Mouse (Mus musculus): ENCODE data around the gene Mas1. TPM values are rescaled to one million over a fixed set of nuclear protein-coding genes. Genes with fewer than 3 reads are reported as not detected.

Gene Mas1
- polyA plus RNA-seq, 1 experiment from 2014 or later: 1.7 TPM

GRCm38 (mm10) chr17:12810103-12810972, 57.6 kb downstream of the Mas1 start:
- 26% methylated on average over 14 of the region's 14 CpGs for WGBS
- Histone ChIP-seq H3K27ac (peak overlapping the region; percentile 74), H3K9ac (peak overlapping the region; percentile 45; the same call in 1 of the 2 replicates), H3K4me1 (peaks cover 22% of the 10 kb centered on the region), H3K4me2 (replicated peaks) (no peak overlapping the region), H3K4me3 (no peak overlapping the region), H3K36me3 (peaks cover 33% of the 10 kb centered on the region), H3K9me3 (peaks cover 14% of the 10 kb centered on the region; the same call in 1 of the 2 replicates), H3K27me3 (no peaks in the 10 kb centered on the region)
- ATAC-seq (ENCODE audit: low FRiP score, low read depth): peak; percentile 84; the same call in 1 of the 2 replicates

GRCm38 (mm10) chr17:12808851-12809250, 59.1 kb downstream of the Mas1 start:
- 88% methylated on average over 6 of the region's 6 CpGs for WGBS
- H3K9ac ChIP-seq: no peak overlapping the region
- ATAC-seq (ENCODE audit: low FRiP score, low read depth): no peak

GRCm38 (mm10) chr17:12804584-12805445, 63.1 kb downstream of the Mas1 start:
- H3K27ac ChIP-seq: no peak overlapping the region
- peaks cover 16% of the 10 kb centered on the region for H3K4me1 ChIP-seq
- H3K4me2 ChIP-seq (replicated peaks): no peak overlapping the region

More at GRCm38 (mm10) chr17:12808851-12809250, 59.1 kb downstream of the Mas1 start:
- peaks cover 22% of the 10 kb centered on the region for H3K4me1 ChIP-seq
- H3K27me3 ChIP-seq: no peaks in the 10 kb centered on the region
- peaks cover 22% of the 10 kb centered on the region for H3K36me3 ChIP-seq
- H3K4me2 ChIP-seq (replicated peaks): no peak overlapping the region
- H3K9me3 ChIP-seq: peaks cover 8% of the 10 kb centered on the region; the same call in 1 of the 2 replicates
- H3K27ac ChIP-seq: no peak overlapping the region
- no peak overlapping the region for H3K4me3 ChIP-seq

GRCm38 (mm10) chr17:12801861-12802540, 65.9 kb downstream of the Mas1 start:
- ATAC-seq (ENCODE audit: low FRiP score, low read depth): peak; percentile 75; the same call in 1 of the 2 replicates
- Histone ChIP-seq H3K4me1 (0 out of 2 replicates have a peak, but pooled peaks cover 12% of the 10 kb centered on the region), H3K27ac (no peak overlapping the region), H3K36me3 (peaks cover 10% of the 10 kb centered on the region), H3K9me3 (no peaks in the 10 kb centered on the region), H3K4me2 (replicated peaks) (no peak overlapping the region), H3K4me3 (no peak overlapping the region), H3K27me3 (no peaks in the 10 kb centered on the region), H3K9ac (no peak overlapping the region)
- 21% methylated on average over 9 of the region's 9 CpGs for WGBS

More at GRCm38 (mm10) chr17:12804584-12805445, 63.1 kb downstream of the Mas1 start:
- no peaks in the 10 kb centered on the region for H3K27me3 ChIP-seq
- ATAC-seq (ENCODE audit: low FRiP score, low read depth): no peak
- H3K9me3 ChIP-seq: no peaks in the 10 kb centered on the region
- H3K36me3 ChIP-seq: 0 out of 2 replicates have a peak, but pooled peaks cover 8% of the 10 kb centered on the region
- no peak overlapping the region for H3K9ac ChIP-seq
- H3K4me3 ChIP-seq: no peak overlapping the region

GRCm38 (mm10) chr17:12799368-12800275, 68.3 kb downstream of the Mas1 start:
- Histone ChIP-seq H3K27ac (no peak overlapping the region), H3K4me1 (peaks cover 22% of the 10 kb centered on the region), H3K9ac (no peak overlapping the region), H3K9me3 (no peaks in the 10 kb centered on the region), H3K36me3 (peaks cover 7% of the 10 kb centered on the region), H3K27me3 (no peaks in the 10 kb centered on the region), H3K4me2 (replicated peaks) (no peak overlapping the region), H3K4me3 (no peak overlapping the region)
- 0 out of 2 replicates have a peak, but pooled peaks have one; percentile 21 for ATAC-seq (ENCODE audit: low FRiP score, low read depth)
- 85% methylated on average over 12 of the region's 12 CpGs for WGBS

- WGBS: 97% methylated on average over 3 of the region's 3 CpGs
- no peak overlapping the region for H3K9ac ChIP-seq
- H3K9me3 ChIP-seq: no peaks in the 10 kb centered on the region
- no peak overlapping the region for H3K4me3 ChIP-seq
- H3K4me2 ChIP-seq (replicated peaks): no peak overlapping the region
- ATAC-seq (ENCODE audit: low FRiP score, low read depth): no peak
- H3K4me1 ChIP-seq: peaks cover 33% of the 10 kb centered on the region
- no peak overlapping the region for H3K27ac ChIP-seq
- H3K27me3 ChIP-seq: no peaks in the 10 kb centered on the region
- H3K36me3 ChIP-seq: peaks cover 7% of the 10 kb centered on the region
Observed at GRCm38 (mm10) chr17:12798571-12798970, 69.4 kb downstream of the Mas1 start.

- Histone ChIP-seq H3K4me3 (no peak overlapping the region), H3K4me2 (replicated peaks) (no peak overlapping the region), H3K9me3 (no peaks in the 10 kb centered on the region), H3K4me1 (peaks cover 41% of the 10 kb centered on the region), H3K27me3 (no peaks in the 10 kb centered on the region), H3K27ac (no peak overlapping the region), H3K9ac (no peak overlapping the region), H3K36me3 (peaks cover 7% of the 10 kb centered on the region)
- WGBS: 67% methylated on average over 3 of the region's 3 CpGs
- ATAC-seq (ENCODE audit: low FRiP score, low read depth): no peak
Observed at GRCm38 (mm10) chr17:12797427-12798029, 70.4 kb downstream of the Mas1 start.

- Histone ChIP-seq H3K4me3 (no peak overlapping the region), H3K4me1 (peaks cover 43% of the 10 kb centered on the region), H3K9ac (no peak overlapping the region), H3K27me3 (no peaks in the 10 kb centered on the region), H3K27ac (no peak overlapping the region), H3K4me2 (replicated peaks) (no peak overlapping the region), H3K36me3 (peaks cover 7% of the 10 kb centered on the region), H3K9me3 (no peaks in the 10 kb centered on the region)
- 86% methylated on average over 3 of the region's 3 CpGs for WGBS
- no peak for ATAC-seq (ENCODE audit: low FRiP score, low read depth)
Observed at GRCm38 (mm10) chr17:12796633-12797032, 71.3 kb downstream of the Mas1 start.

- H3K4me2 ChIP-seq (replicated peaks): 0 out of 2 replicates have a peak overlapping the region, but pooled peaks have one; percentile 20
- H3K9ac ChIP-seq: no peak overlapping the region
- H3K9me3 ChIP-seq: no peaks in the 10 kb centered on the region
- 19% methylated on average over 8 of the region's 8 CpGs for WGBS
- no peaks in the 10 kb centered on the region for H3K27me3 ChIP-seq
- H3K27ac ChIP-seq: peak overlapping the region; percentile 89
- ATAC-seq (ENCODE audit: low FRiP score, low read depth): peak; percentile 70
- peaks cover 7% of the 10 kb centered on the region for H3K36me3 ChIP-seq
- H3K4me1 ChIP-seq: peaks cover 62% of the 10 kb centered on the region
- no peak overlapping the region for H3K4me3 ChIP-seq
Observed at GRCm38 (mm10) chr17:12793660-12794406, 74.1 kb downstream of the Mas1 start.

All from limb, embryonic 13.5 days (tissue).